Mouse (Mus musculus): ENCODE measurements at regions not wholly inside any gene's neighbourhood (a gene's known extent, or its start where the extent isn't known, plus 50 kb on each side); places are given as distances from the start of the nearest gene placed in this dataset.

DNA sequence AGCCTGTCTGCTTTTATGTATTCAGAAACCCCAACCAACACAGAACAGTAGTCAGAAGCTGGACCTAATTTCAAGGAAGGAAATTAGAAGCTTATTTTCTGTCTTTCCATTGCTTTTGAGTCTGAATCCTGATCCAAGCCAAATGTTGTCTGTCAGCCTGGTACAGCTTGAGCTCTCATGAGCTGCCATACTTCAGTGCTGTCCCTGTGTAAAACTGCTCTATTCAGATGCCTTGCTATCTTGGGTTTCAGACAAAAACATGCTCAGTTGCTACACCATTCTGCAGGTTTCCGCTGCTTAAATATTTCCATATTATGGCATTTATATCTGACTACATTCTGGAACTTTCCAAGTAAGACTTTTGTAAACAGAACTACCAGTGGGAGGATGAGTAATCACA is 1403.2 kb downstream of the Epha7 start:
- DNase-seq (ENCODE audit: low read depth, low spot score): no peak

- DNase-seq (ENCODE audit: low read depth, low spot score): peak; percentile 16
Observed at GRCm38 (mm10) chr4:30227139-30227538, 1414.2 kb downstream of the Epha7 start.

- peak; percentile 37 for DNase-seq (ENCODE audit: low read depth, low spot score)
Observed at GRCm38 (mm10) chr4:30262101-30262500, 1449.2 kb downstream of the Epha7 start.

GRCm38 (mm10) chr4:30268026-30268425 is 1455.1 kb downstream of the Epha7 start:
- DNase-seq (ENCODE audit: low read depth, low spot score): peak; percentile 43

DNA sequence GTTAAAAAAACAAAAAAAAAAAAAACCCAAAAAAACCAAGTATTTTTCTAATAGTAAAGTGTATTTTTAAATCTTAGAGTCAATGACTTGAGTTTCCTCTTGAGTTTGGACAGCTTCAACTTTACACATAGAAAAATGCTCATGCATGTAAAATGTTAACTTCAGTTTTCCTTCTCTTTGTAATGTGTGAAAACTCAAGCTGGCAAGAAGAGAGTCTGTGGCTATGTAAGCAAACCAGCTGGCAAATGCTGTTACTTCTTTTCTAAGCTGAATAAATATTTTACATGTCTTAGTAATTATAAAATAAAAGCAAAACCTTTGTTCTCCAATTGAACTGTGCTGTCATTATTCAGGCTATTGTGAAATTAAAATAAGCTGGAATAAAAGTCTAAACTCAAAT is 1457.1 kb downstream of the Epha7 start:
- peak; percentile 14 for DNase-seq (ENCODE audit: low read depth, low spot score)

DNA sequence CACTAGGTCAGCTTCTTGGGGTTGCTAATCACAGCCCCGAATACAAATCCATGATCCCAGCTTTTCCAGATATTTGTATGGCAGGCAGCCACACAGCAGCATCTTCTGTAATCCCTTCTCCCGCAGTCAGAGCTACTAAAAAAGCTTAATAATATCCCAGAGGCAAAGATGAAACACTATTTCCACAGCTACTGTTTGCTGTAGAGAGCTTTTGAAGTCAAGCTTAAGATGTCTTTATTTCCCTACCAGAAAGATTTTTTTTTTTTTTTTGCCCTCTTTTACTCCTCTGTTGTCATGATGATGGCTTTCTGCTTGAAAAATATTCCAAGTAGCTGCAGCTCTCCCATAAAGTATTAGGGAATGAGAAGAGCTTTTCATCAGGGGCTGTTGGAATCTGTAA is 1499.5 kb downstream of the Epha7 start:
- DNase-seq (ENCODE audit: low read depth, low spot score): no peak

GRCm38 (mm10) chr4:30312956-30313355 is 1500.0 kb downstream of the Epha7 start:
- DNase-seq (ENCODE audit: low read depth, low spot score): no peak

GRCm38 (mm10) chr4:30315348-30315747 is 1502.4 kb downstream of the Epha7 start:
- DNase-seq (ENCODE audit: low read depth, low spot score): no peak

DNA sequence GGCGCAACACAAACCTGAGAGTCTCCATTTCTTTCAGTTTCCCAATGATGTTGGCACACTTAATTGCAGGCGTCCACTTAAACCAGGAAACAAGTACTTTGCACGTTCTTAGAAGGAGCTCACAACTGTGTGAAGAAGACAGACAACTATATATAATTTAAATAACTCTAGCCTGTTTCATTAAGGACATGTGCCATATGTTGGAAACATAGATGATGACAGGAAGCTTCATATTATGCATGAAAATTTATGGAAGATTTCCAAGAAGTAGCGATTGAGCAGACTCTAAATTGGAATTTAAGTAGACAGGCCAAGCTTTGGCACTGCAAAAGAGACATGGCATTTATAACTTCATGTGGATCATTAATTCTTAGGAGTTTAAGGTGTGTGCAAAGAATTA is 1504.1 kb downstream of the Epha7 start:
- no peak for DNase-seq (ENCODE audit: low read depth, low spot score)

GRCm38 (mm10) chr4:30320038-30320437 is 1507.1 kb downstream of the Epha7 start:
- DNase-seq (ENCODE audit: low read depth, low spot score): no peak

GRCm38 (mm10) chr4:30347552-30347951 is 1534.6 kb downstream of the Epha7 start:
- no peak for DNase-seq (ENCODE audit: low read depth, low spot score)
